Mouse (Mus musculus) megakaryocyte, embryonic 14.5 days (primary cell): Measurements from ENCODE around the gene Hoxa10. TPM values are rescaled to one million over a fixed set of nuclear protein-coding genes. Genes with fewer than 3 reads are reported as not detected.

ENCODE experiments used
- H3K27me3 ChIP-seq: replicated peaks from 2 replicates; pipeline ENCODE3; 2012; ENCODE audit warnings: inconsistent platforms
- H3K36me3 ChIP-seq: replicated peaks from 2 replicates; pipeline ENCODE3; 2012; ENCODE audit warnings: low read length, inconsistent platforms, mixed read lengths
- H3K4me1 ChIP-seq: 2 replicates; pipeline ENCODE4 v1.6.1; 2012; ENCODE audit warnings: inconsistent platforms
- H3K4me3 ChIP-seq: replicated peaks from 2 replicates; pipeline ENCODE3; 2012; ENCODE audit warnings: moderate library complexity, mild to moderate bottlenecking, inconsistent platforms
- H3K9me3 ChIP-seq: 2 replicates; pipeline ENCODE4 v1.6.1; 2012; ENCODE audit warnings: inconsistent platforms
- FLI1 ChIP-seq: IDR thresholded peaks from 2 replicates; pipeline ENCODE4 v1.6.1; 2012; ENCODE audit warnings: low read length, inconsistent platforms, mixed read lengths
- GATA1 ChIP-seq: IDR thresholded peaks from 3 replicates; pipeline ENCODE4 v1.6.1; 2012; ENCODE audit warnings: mixed read lengths, low read length, inconsistent platforms, borderline replicate concordance
- polyA plus RNA-seq: library from polyadenylated mRNA; stranded (reverse); fragments of >175 nt; gene quantifications from 2 replicates; pipeline ENCODE4 v1.2.3, GENCODE M21; 2012; ENCODE audit warnings: low replicate concordance; ENCODE audit not compliant: insufficient read depth

Gene Hoxa10
- polyA plus RNA-seq, 1 experiment = 0.10 TPM

- Histone ChIP-seq H3K9me3 (peaks cover 16% of the 10 kb centered on the region; the same call in 1 of the 2 replicates), H3K36me3 (no peaks in the 10 kb centered on the region), H3K27me3 (peaks cover 91% of the 10 kb centered on the region), H3K4me3 (no peak overlapping the region), H3K4me1 (peaks cover 38% of the 10 kb centered on the region)
- TF ChIP-seq GATA1 (no peak), FLI1 (no peak)
Observed at GRCm38 (mm10) chr6:52252775-52253376, 12.2 kb upstream of the Hoxa10 start.

DNA sequence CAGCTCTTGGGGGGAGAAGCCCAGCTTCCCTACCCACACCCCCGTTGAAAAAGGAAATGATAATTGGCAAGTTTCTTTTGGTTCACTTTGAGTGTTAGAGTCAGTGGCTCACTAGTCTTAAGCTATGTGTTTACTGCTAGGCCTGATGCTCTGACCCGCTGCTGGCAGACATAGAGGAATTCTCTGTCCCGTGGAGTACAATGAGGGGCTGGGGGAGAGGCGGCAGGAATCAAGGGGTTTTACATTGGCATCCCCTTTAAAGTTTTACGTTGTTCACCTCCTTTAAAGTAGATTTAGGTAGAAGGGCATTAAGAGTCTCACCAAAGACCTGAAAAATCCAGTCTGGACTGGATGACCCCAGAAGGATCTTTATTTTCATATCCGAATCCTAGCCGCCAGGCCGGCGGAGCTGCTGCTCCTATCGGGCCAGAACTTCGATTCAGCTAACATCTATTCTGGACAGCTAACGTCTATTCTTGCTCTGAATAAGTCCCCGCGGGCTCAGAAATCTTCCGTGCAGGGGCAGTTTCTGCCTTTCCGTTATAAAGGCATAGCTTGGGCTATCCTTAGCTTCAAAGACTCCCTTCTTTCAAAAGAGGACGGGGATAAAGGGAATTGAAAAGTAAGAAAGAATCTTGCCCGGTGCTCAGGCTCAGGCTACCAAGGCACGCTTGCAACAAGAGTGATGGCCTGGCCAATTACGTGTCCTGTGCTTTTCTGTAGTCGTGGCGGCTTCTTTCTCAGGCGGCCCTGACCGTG, 11.5 kb upstream of the Hoxa10 start:
- Histone ChIP-seq H3K4me3 (no peak overlapping the region), H3K9me3 (peaks cover 16% of the 10 kb centered on the region; the same call in 1 of the 2 replicates), H3K4me1 (peaks cover 38% of the 10 kb centered on the region), H3K36me3 (no peaks in the 10 kb centered on the region), H3K27me3 (peaks cover 92% of the 10 kb centered on the region)
- no peak for TF ChIP-seq GATA1
- no peak for TF ChIP-seq FLI1

DNA sequence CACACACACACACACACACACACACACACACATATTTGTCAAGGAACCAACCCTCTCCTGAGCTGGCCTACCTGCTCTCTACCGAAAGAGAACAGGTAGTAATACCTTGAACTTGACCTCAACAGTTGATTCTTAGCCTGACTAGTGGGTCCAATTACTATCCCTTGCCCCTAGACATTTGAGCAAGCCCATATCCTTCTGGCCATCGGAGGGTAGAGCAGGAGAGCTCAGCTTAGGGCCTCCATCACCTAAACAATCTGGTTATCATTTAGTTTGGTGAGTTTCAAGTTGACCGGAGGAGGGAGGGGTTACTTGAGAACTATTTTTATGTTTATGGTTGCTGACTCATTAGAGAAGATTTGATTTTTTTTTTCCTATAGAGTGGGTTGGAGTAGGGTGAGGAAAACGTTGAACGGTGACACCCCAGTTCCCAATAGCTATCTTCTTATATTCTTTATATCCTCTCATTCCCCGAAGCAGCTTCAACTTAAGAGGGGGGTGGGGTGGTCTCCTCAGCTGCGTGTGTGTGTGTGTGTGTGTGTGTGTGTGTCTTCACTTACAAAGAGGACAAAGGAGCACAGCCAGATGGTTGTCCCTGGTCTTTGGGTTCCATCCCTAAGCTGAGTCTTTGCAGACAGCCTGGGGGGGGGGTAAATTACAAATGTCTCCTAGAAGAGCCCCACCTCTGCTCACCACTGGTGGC, 10.7 kb upstream of the Hoxa10 start:
- Histone ChIP-seq H3K9me3 (peaks cover 16% of the 10 kb centered on the region; the same call in 1 of the 2 replicates), H3K36me3 (no peaks in the 10 kb centered on the region), H3K4me1 (peaks cover 46% of the 10 kb centered on the region), H3K4me3 (no peak overlapping the region), H3K27me3 (peaks cover 95% of the 10 kb centered on the region)
- TF ChIP-seq GATA1 (no peak), FLI1 (no peak)

DNA sequence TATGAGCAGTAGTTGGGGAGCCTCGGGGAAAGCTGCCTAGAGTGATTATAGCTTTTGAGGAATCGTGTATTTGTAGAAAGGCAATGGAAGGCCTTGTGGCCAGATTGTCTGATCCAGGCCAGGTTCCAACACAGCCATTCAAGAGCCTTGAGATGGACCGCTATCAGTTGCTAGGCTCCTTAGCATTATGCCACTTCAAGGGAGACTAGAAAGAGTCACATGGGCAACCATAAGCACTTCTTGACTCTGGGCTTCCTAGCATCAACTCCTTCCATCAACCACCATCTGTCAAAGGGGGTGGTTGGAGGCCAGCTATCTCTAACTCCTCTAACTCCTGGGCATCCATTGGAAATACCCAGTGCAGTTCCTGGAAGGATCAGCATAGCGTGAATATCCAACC, 9.2 kb upstream of the Hoxa10 start:
- Histone ChIP-seq H3K36me3 (no peaks in the 10 kb centered on the region), H3K9me3 (peaks cover 16% of the 10 kb centered on the region; the same call in 1 of the 2 replicates), H3K4me3 (no peak overlapping the region), H3K4me1 (peaks cover 61% of the 10 kb centered on the region), H3K27me3 (peaks cover 98% of the 10 kb centered on the region)
- TF ChIP-seq FLI1 (no peak), GATA1 (no peak)

GRCm38 (mm10) chr6:52249415-52249738, 8.7 kb upstream of the Hoxa10 start:
- Histone ChIP-seq H3K4me3 (peak overlapping the region; percentile 56), H3K27me3 (peaks cover 100% of the 10 kb centered on the region), H3K9me3 (peaks cover 16% of the 10 kb centered on the region; the same call in 1 of the 2 replicates), H3K4me1 (peaks cover 63% of the 10 kb centered on the region), H3K36me3 (no peaks in the 10 kb centered on the region)
- TF ChIP-seq GATA1 = no peak

DNA sequence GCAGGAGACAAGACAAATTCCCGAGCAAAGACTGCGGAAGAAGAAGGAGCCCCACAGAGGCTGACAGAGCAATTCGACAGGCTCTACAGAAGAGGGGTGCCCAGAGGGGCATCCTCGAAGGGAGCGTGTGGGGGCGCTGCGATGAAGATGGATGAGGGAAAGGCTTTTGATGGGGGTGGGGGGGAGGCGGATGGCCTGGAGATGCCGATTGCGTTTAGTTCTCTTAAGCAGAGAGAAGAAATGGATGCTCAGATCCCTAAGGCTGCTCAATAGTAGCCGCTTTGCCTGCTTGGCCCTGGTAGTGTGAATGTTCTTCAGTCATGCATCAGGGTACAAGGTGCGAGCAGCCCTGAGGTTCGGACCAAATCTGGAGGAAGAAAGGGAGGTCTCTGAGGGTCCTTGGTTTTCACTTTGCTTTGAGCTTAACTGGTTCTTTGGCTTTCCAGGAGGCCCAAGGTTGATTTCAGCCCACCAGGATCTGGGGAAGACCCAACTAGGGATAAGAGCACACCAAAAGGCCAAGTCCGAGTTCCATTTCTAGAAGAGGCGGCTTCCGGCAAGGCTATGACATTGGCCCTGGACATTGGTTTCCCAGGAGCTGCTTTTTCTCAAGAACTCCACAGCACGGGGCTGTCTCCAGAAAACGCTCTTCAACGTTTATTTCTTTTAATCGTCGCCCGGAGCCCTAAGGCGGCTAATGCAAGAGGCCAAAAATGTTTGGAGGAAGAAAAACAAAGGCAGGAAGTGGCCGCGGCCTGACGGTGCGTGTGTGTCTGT, 8.2 kb upstream of the Hoxa10 start:
- Histone ChIP-seq H3K4me3 (peak overlapping the region; percentile 56), H3K27me3 (peaks cover 100% of the 10 kb centered on the region), H3K4me1 (peaks cover 58% of the 10 kb centered on the region), H3K36me3 (no peaks in the 10 kb centered on the region), H3K9me3 (peaks cover 16% of the 10 kb centered on the region; the same call in 1 of the 2 replicates)
- TF ChIP-seq GATA1 (no peak), FLI1 (no peak)

DNA sequence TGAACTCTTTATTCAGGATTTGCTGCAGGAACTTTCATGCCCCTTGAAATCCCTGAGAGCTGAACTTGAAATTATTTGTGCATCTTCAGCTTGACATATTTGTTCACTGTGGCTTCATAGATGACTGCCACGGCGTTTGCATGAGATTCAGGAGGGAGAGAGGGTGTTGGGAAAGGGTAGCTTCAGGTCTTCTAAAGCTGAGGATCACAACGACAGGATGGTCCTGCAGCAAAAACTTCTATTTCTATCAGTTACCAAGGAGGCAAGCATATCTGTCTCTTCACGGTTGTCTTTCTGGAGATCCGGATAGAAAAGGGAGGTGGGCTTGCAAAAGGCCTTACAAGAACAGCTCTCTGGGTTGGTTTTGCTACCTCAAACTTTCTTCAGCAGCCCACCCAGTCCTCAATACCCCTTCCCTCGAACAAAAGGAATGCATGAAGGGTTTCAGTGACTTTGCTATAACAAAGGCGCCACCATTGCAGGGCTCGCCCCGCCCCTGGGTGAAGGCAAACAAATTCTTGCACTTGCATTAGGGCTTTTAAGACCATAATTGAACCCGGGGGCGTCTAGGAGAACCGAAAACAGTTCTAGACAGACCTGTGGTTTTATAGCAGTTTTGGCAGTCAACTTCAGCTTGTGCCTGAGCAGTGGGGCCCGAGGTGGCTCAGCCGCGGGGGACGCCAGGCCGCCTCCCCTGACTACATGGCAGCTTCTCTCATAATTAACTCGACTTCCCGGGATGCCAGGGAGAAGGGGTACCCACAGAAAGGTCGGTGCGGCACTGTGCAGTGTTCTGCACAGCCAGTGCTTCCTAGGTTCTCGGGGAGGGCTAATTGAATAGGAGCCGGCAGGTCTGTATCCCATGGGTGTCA, 7.3 kb upstream of the Hoxa10 start:
- no peaks in the 10 kb centered on the region for H3K36me3 ChIP-seq

GRCm38 (mm10) chr6:52246916-52247315, 6.3 kb upstream of the Hoxa10 start:
- Histone ChIP-seq H3K27me3 (peaks cover 99% of the 10 kb centered on the region), H3K9me3 (peaks cover 2% of the 10 kb centered on the region; the same call in 1 of the 2 replicates), H3K4me1 (peaks cover 43% of the 10 kb centered on the region), H3K4me3 (no peak overlapping the region), H3K36me3 (no peaks in the 10 kb centered on the region)
- no peak for TF ChIP-seq FLI1
- no peak for TF ChIP-seq GATA1

More for the DNA sequence above, 7.3 kb upstream of the Hoxa10 start:
- Histone ChIP-seq H3K4me3 (no peak overlapping the region), H3K4me1 (peaks cover 50% of the 10 kb centered on the region), H3K27me3 (peaks cover 100% of the 10 kb centered on the region), H3K9me3 (peaks cover 9% of the 10 kb centered on the region; the same call in 1 of the 2 replicates)
- TF ChIP-seq GATA1 = no peak
- no peak for TF ChIP-seq FLI1
